Mouse (Mus musculus) gastrocnemius, adult 2 months (tissue): ENCODE measurements around the gene Foxc2. TPM values are rescaled to one million over a fixed set of nuclear protein-coding genes. Genes with fewer than 3 reads are reported as not detected.
A peak's percentile ranks its signal among the peaks of the same experiment; 100 is the strongest.
"Not testable (repeated sequence)": the region's sequence is repeated elsewhere in the genome, so short reads cannot be mapped to it uniquely, and the experiment has no call there.

Experiments
- DNase-seq: peaks from one replicate; pipeline ENCODE4 v3.0.0; 2022
- H3K27ac ChIP-seq: fragments of 200-600 bp; 2 replicates; pipeline ENCODE4 v1.8.1; 2022; ENCODE audit warnings: mild to moderate bottlenecking
- H3K4me3 ChIP-seq: fragments of 200-600 bp; 2 replicates; pipeline ENCODE4 v1.8.1; 2022; ENCODE audit warnings: mild to moderate bottlenecking, moderate library complexity
- CTCF ChIP-seq: fragments of 200-600 bp; IDR thresholded peaks from 2 replicates; pipeline ENCODE4 v1.8.1; 2022; ENCODE audit warnings: antibody characterized with exemption, mild to moderate bottlenecking, moderate library complexity
- intact Hi-C: fragments of 180-260 bp; cut with DNase I; formaldehyde crosslinking; loops from one replicate; pipeline ENCODE4 v1.15.1; 2025
- total RNA-seq, 2 experiments: library from RNA; stranded (reverse); gene quantifications; 2 replicates each; pipeline ENCODE4 v1.2.3; 2021

Foxc2 gene
- total RNA-seq, 2 experiments from 2014 or later = 0.20 TPM

GRCm38 (mm10) chr8:121126191-121126590, 10.2 kb downstream of the Foxc2 start:
- DNase-seq = no peak
- intact Hi-C loops = no loop called here
- TF ChIP-seq CTCF = no peak
- Histone ChIP-seq H3K4me3 (no peak overlapping the region), H3K27ac (no peak overlapping the region)

GRCm38 (mm10) chr8:121126694-121127093, 10.7 kb downstream of the Foxc2 start:
- Histone ChIP-seq H3K4me3 (no peak overlapping the region), H3K27ac (no peak overlapping the region)
- DNase-seq = no peak
- no peak for TF ChIP-seq CTCF
- intact Hi-C loops = no loop called here

DNA sequence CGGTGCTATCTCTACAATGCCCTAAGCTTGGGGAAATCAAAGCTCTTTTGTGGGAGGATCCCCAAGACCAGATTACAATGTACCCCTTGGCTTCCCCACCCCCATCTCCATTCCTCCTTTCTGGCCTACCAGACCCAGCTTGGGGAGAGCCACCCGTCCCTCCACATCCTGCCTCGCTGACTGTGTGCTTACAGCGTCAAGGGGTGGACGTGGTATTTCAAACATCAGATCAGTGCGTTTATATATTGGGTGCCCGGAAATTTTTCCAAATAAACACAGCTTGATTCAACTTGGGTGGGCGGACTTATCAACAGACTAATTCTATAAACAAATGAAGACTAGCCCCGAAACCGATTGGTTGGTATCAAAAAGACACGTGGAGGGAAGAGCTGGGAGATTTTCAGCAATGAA, 11.3 kb downstream of the Foxc2 start:
- Histone ChIP-seq H3K27ac (no peak overlapping the region), H3K4me3 (no peak overlapping the region)
- DNase-seq = no peak
- intact Hi-C loops = no loop called here
- TF ChIP-seq CTCF = no peak

DNA sequence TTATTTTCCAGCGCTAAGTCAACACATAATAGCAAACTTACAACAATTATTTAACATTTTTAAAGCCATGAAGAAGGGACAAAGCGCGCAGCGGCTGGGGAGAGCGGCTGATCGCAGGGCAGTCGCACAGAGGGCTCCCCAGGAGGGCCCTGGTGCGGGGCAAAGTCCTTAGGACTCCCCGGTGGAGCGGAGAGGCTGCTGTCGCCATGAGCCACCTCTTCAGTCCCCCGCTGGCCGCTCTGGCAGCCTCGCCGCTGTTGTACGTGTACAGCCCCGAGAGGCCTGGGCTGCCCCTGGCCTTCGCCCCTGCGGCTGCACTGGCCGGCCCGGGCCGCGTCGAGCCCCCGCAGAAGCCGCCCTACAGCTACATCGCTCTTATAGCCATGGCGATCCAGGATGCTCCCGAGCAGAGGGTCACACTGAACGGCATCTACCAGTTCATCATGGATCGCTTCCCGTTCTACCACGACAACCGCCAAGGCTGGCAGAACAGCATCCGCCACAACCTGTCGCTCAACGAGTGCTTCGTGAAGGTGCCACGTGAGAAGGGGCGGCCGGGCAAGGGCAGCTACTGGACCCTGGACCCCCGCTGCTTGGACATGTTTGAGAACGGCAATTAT, 11.9 kb downstream of the Foxc2 start, which contains the start of gene Foxl1:
TSS of gene Foxl1 (plus strand) at position 185 of the 620 bp plus-strand sequence.
- intact Hi-C loops = no loop called here
- no peak for TF ChIP-seq CTCF
- H3K4me3 ChIP-seq = peak within 1 kb of the TSS; percentile 11; the same call in 1 of the 2 replicates
- no peak within 1 kb of the TSS for H3K27ac ChIP-seq
- DNase-seq = no peak

DNA sequence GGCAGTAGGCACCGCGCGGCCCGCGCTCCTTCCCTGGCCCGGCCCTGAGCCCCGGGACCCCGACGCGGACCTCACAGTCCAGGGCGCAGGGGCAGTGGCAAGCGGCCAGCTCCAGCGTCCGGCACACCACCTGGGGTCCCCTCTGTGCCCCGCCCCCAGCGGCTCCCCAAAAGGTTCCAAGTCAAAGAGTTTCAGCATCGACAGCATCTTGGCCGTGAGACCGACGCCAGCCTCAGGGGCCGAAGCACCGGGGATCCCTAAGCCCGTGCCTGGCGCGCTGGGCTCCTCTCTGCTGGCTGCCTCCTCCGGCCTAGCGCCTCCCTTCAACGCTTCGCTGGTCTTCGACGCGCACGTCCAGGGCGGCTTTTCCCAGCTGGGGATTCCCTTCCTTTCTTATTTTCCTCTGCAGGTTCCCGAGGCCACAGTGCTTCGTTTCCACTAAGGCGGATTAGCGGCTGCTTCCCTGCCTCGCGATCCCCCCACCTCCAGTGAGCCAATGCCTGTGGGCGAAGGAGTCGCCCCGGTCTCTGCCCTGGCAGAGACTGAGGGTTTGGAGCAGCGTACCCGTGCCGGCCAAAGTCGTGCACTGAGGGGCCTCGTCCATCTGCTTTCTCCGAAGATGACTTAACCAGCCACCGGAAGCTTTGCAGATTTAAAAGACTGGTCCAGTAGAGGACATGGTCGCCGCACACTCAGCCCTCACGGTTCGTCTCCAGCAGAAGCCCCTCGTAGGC, 12.7 kb downstream of the Foxc2 start:
- intact Hi-C loops = no loop called here
- H3K4me3 ChIP-seq = peak overlapping the region; percentile 11; the same call in 1 of the 2 replicates
- no peak for DNase-seq
- H3K27ac ChIP-seq = no peak overlapping the region
- TF ChIP-seq CTCF = no peak

DNA sequence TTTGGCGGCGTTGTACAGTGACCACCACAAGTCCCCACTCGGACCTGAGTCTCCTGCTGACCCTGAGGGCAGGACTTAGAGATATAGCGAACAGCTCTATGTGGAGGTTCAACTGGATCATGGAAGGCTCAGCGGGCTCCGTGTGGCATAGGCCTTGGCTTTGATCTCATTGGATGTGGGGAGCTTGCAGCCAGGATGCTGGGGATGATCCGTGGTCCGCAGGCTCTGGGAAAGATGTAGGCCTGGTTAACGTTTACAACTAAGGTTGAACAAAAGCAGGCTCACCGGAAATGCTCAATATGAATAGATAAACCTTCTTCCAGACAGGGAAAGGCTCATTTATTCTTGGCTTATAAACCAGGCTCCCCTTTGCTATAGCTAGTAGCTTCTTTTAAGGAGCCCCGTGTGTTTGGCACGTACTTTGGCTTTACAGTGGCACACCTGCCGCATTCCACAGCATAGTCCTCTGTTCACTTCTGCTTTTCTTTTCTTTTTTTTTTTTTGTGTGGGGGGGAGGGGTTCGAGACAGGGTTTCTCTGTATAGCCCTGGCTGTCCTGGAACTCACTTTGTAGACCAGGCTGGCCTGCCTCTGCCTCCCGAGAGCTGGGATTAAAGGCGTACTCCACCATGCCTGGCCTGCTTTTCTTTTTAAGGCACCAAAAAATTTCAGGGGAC, 13.4 kb downstream of the Foxc2 start:
- H3K4me3 ChIP-seq = no peak overlapping the region
- no peak overlapping the region for H3K27ac ChIP-seq
- no peak for DNase-seq
- intact Hi-C loops = no loop called here
- TF ChIP-seq CTCF = no peak

- intact Hi-C loops = no loop called here
- TF ChIP-seq CTCF = peak; percentile 40
- no peak for DNase-seq
- Histone ChIP-seq H3K27ac (no peak overlapping the region), H3K4me3 (no peak overlapping the region)
These were observed 14.6 kb downstream of the Foxc2 start for GRCm38 (mm10) chr8:121130522-121130921.

GRCm38 (mm10) chr8:121132961-121133513, 17.1 kb downstream of the Foxc2 start:
- no peak overlapping the region for H3K27ac ChIP-seq
- intact Hi-C loops = no loop called here
- no peak for TF ChIP-seq CTCF

GRCm38 (mm10) chr8:121134102-121134501, 18.1 kb downstream of the Foxc2 start:
- H3K4me3 ChIP-seq = no peak overlapping the region
- no peak for DNase-seq
- intact Hi-C loops = no loop called here
- no peak for TF ChIP-seq CTCF
- no peak overlapping the region for H3K27ac ChIP-seq

More at GRCm38 (mm10) chr8:121132961-121133513, 17.1 kb downstream of the Foxc2 start:
- no peak for DNase-seq
- H3K4me3 ChIP-seq = no peak overlapping the region

- DNase-seq = no peak
- no peak for TF ChIP-seq CTCF
- H3K4me3 ChIP-seq = no peak overlapping the region
- no peak overlapping the region; the same call in 1 of the 2 replicates for H3K27ac ChIP-seq
- intact Hi-C loops = no loop called here
These were observed 18.5 kb downstream of the Foxc2 start for GRCm38 (mm10) chr8:121134512-121134911.

DNA sequence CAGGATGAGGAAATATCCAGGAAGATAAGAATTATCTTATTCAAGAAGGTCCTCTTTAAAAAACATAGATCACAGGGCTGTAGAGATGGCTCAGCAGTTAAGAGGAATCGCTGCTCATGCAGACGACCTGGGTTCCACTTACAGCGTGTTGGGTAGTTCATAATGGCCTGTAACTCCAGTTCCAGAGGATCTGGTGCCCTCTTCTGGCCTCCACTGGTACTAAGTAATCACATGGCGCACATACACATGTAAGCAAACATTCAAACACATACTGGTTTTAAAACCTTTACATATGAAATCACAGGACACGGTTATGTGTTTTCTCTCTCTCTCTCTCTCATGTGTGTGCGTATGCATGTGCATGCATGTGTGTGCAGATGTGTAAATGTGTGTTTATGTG, 20.9 kb downstream of the Foxc2 start:
- H3K4me3 ChIP-seq = no peak overlapping the region
- H3K27ac ChIP-seq = no peak overlapping the region
- TF ChIP-seq CTCF = no peak
- intact Hi-C loops = no loop called here
- DNase-seq = no peak

GRCm38 (mm10) chr8:121145457-121146134, 29.6 kb downstream of the Foxc2 start:
- DNase-seq, H3K27ac ChIP-seq, H3K4me3 ChIP-seq, intact Hi-C loops: not testable (repeated sequence)
